Mouse (Mus musculus): ENCODE results near the gene Tmem192. TPM values are rescaled to one million over a fixed set of nuclear protein-coding genes. Genes with fewer than 3 reads are reported as not detected.

The Tmem192 gene
- total and polyA plus RNA-seq, 3 experiments, result 6.3 to 24.9 TPM; not detected in 1

GRCm38 (mm10) chr8:64903778-64904177, 43.2 kb upstream of the Tmem192 start:
- no peak for TF ChIP-seq POLR2AphosphoS5 (IDR thresholded peaks at IDR 0.05; ENCODE audit: borderline replicate concordance, low read depth, low read length)
- TF ChIP-seq CTCF (IDR thresholded peaks at IDR 0.05 in 2 of 3, conservative IDR thresholded peaks at IDR 0.05 in 1 of 3; ENCODE audit: control insufficient read depth in 1 of 3, insufficient read depth in 1 of 3, low read depth in 2 of 3, low read length in 3 of 3, poor library complexity in 1 of 3, severe bottlenecking in 1 of 3), result no peak
- TF ChIP-seq MAX (IDR thresholded peaks at IDR 0.05; ENCODE audit: low read length), result no peak
- no peak for TF ChIP-seq MEF2A (IDR thresholded peaks at IDR 0.05; ENCODE audit: extremely low read depth, insufficient replicate concordance, low read depth, low read length, poor library complexity, severe bottlenecking)
- no peak for TF ChIP-seq USF1 (IDR thresholded peaks at IDR 0.05; ENCODE audit: low read depth, low read length)
- no peak for TF ChIP-seq GATA1 (IDR thresholded peaks at IDR 0.05; ENCODE audit: low read depth, low read length)
- TF ChIP-seq NRF1 (IDR thresholded peaks at IDR 0.05; ENCODE audit: insufficient read depth, low read depth, low read length, poor library complexity, severe bottlenecking), result no peak
- TF ChIP-seq USF2 (IDR thresholded peaks at IDR 0.05; ENCODE audit: borderline replicate concordance in 1 of 2, insufficient read depth in 1 of 2, low read depth in 1 of 2, low read length in 2 of 2), result no peak
- TF ChIP-seq TAL1 (IDR thresholded peaks at IDR 0.05; ENCODE audit: low read length), result no peak
- TF ChIP-seq MYB (IDR thresholded peaks at IDR 0.05; ENCODE audit: low read depth, low read length), result no peak
- no peak for TF ChIP-seq MAZ (IDR thresholded peaks at IDR 0.05; ENCODE audit: low read depth, low read length)
- TF ChIP-seq POLR2A (IDR thresholded peaks at IDR 0.05; ENCODE audit: control insufficient read depth in 1 of 2, insufficient read depth in 1 of 2, low read depth in 1 of 2, low read length in 2 of 2, poor library complexity in 1 of 2), result no peak
- no peak for TF ChIP-seq CHD2 (IDR thresholded peaks at IDR 0.05; ENCODE audit: low read length)
- no peak for TF ChIP-seq TCF12 (IDR thresholded peaks at IDR 0.05; ENCODE audit: low read depth, low read length)
- TF ChIP-seq ZKSCAN1 (IDR thresholded peaks at IDR 0.05; ENCODE audit: low read depth, low read length), result no peak
- no peak for TF ChIP-seq E2F4 (IDR thresholded peaks at IDR 0.05; ENCODE audit: borderline replicate concordance, low read depth, low read length)
- no peak for TF ChIP-seq MYC (IDR thresholded peaks at IDR 0.05; ENCODE audit: low read depth, low read length)
- no peak for TF ChIP-seq ZMIZ1 (IDR thresholded peaks at IDR 0.05; ENCODE audit: low read depth, low read length)
- TF ChIP-seq JUND (IDR thresholded peaks at IDR 0.05; ENCODE audit: low read depth, low read length), result no peak
- no peak overlapping the region for H3K9ac ChIP-seq (ENCODE audit: control insufficient read depth, low read depth, low read length, poor library complexity, severe bottlenecking)
- no peak overlapping the region for H3K27ac ChIP-seq (ENCODE audit: control insufficient read depth, low read depth, low read length)
- no peaks in the 10 kb centered on the region for H3K27me3 ChIP-seq (ENCODE audit: control insufficient read depth in 1 of 2, insufficient read depth in 2 of 2, low read length in 2 of 2)
- no peaks in the 10 kb centered on the region for H3K4me1 ChIP-seq (ENCODE audit: control insufficient read depth in 1 of 2, insufficient read depth in 2 of 2, low read length in 2 of 2)
- H3K79me2 ChIP-seq (ENCODE audit: control insufficient read depth, insufficient read depth, low read length, poor library complexity), result no peaks in the 10 kb centered on the region
- no peaks in the 10 kb centered on the region for H3K36me3 ChIP-seq (ENCODE audit: control insufficient read depth in 1 of 2, insufficient read depth in 2 of 2, low read length in 2 of 2)
- no peak for DNase-seq (ENCODE audit: low read depth, low spot score)
- H3K9me3 ChIP-seq (replicated peaks; ENCODE audit: insufficient read depth, low read length), result no peaks in the 10 kb centered on the region
- H3K4me3 ChIP-seq (ENCODE audit: control insufficient read depth in 1 of 2, insufficient read depth in 1 of 2, low read depth in 2 of 2, low read length in 2 of 2), result no peak overlapping the region

GRCm38 (mm10) chr8:64910026-64910425, 37.0 kb upstream of the Tmem192 start:
- no peaks in the 10 kb centered on the region for H3K36me3 ChIP-seq (ENCODE audit: control insufficient read depth in 1 of 2, insufficient read depth in 2 of 2, low read length in 2 of 2)
- H3K27ac ChIP-seq (ENCODE audit: control insufficient read depth, low read depth, low read length), result no peak overlapping the region
- H3K79me2 ChIP-seq (ENCODE audit: control insufficient read depth, insufficient read depth, low read length, poor library complexity), result no peaks in the 10 kb centered on the region
- no peak for DNase-seq (ENCODE audit: low read depth, low spot score)
- H3K4me1 ChIP-seq (ENCODE audit: control insufficient read depth in 1 of 2, insufficient read depth in 2 of 2, low read length in 2 of 2), result no peaks in the 10 kb centered on the region
- no peaks in the 10 kb centered on the region for H3K27me3 ChIP-seq (ENCODE audit: control insufficient read depth in 1 of 2, insufficient read depth in 2 of 2, low read length in 2 of 2)
- no peak for TF ChIP-seq ELF1 (IDR thresholded peaks at IDR 0.05; ENCODE audit: low read depth, low read length)
- no peak for TF ChIP-seq MAFK (IDR thresholded peaks at IDR 0.05; ENCODE audit: borderline replicate concordance, low read depth, low read length)
- no peak for TF ChIP-seq POLR2AphosphoS5 (IDR thresholded peaks at IDR 0.05; ENCODE audit: borderline replicate concordance, low read depth, low read length)
- no peak overlapping the region for H3K9ac ChIP-seq (ENCODE audit: control insufficient read depth, low read depth, low read length, poor library complexity, severe bottlenecking)
- no peaks in the 10 kb centered on the region for H3K9me3 ChIP-seq (replicated peaks; ENCODE audit: insufficient read depth, low read length)
- no peak overlapping the region for H3K4me3 ChIP-seq (ENCODE audit: control insufficient read depth in 1 of 2, insufficient read depth in 1 of 2, low read depth in 2 of 2, low read length in 2 of 2)
